Comparison of ENCODE assay signal across 7 mouse cellular contexts in the genomic region with DNA sequence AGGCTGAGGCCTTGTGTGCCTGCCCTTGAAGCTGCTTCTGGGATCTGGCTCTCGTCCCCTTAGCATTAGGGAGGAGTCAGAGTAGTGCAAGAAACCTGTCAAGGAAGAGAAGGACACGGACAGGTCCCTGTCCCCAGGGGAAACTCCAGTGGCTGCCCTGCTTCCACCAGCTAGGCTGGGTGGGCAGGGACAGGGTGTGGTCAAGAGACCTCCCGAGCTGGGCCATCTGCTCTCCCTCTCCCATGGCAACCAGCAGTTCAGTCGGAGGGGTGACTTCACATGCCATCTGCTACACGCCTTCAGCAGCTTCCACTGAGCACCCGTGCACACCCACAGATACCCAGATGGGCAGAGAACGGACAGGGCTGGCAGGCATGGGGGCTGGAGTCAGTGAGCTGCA. TPM values are rescaled to one million over a fixed set of nuclear protein-coding genes. Genes with fewer than 3 reads are reported as not detected.
A peak's percentile ranks its signal among the peaks of the same experiment; 100 is the strongest.
DNase-seq lines count a peak whose midpoint lies in the region; ATAC-seq and TF ChIP-seq lines count a peak whose summit lies in the region.

No protein-coding gene starts in this region.

- WGBS in lung, embryonic 16.5 days, result 41% methylated on average over 7 of the region's 7 CpGs
- WGBS in lung, adult 2 months, result 38% methylated on average over 7 of the region's 7 CpGs
- 28% methylated on average over 7 of the region's 7 CpGs for WGBS in forebrain, embryonic 16.5 days
- 30% methylated on average over 7 of the region's 7 CpGs for WGBS in kidney, embryonic 16.5 days

- no peak overlapping the region for H3K4me3 ChIP-seq in lung, embryonic 16.5 days (ENCODE audit: low read length)
- H3K4me3 ChIP-seq in lung, adult 2 months (replicated peaks; ENCODE audit: extremely low read depth, low read depth, low read length), result no peak overlapping the region
- no peak overlapping the region for H3K4me3 ChIP-seq in forebrain, embryonic 16.5 days (replicated peaks; ENCODE audit: low read length)
- H3K4me3 ChIP-seq in kidney, embryonic 16.5 days (ENCODE audit: low read length), result no peak overlapping the region

- no peaks in the 10 kb centered on the region for H3K36me3 ChIP-seq in lung, embryonic 16.5 days (ENCODE audit: control insufficient read depth, insufficient read depth, low read length)
- no peaks in the 10 kb centered on the region for H3K36me3 ChIP-seq in forebrain, embryonic 16.5 days (ENCODE audit: control insufficient read depth, insufficient read depth)
- no peaks in the 10 kb centered on the region for H3K36me3 ChIP-seq in kidney, embryonic 16.5 days (ENCODE audit: insufficient read depth, low read length)

- H3K4me1 ChIP-seq in lung, embryonic 16.5 days (replicated peaks; ENCODE audit: control insufficient read depth, insufficient read depth, low read length), result peaks cover 80% of the 10 kb centered on the region
- H3K4me1 ChIP-seq in lung, adult 2 months (ENCODE audit: control insufficient read depth, insufficient read depth, low read length), result peaks cover 70% of the 10 kb centered on the region
- peaks cover 81% of the 10 kb centered on the region for H3K4me1 ChIP-seq in forebrain, embryonic 16.5 days (replicated peaks; ENCODE audit: control insufficient read depth, insufficient read depth, low read length)
- peaks cover 82% of the 10 kb centered on the region for H3K4me1 ChIP-seq in kidney, embryonic 16.5 days (ENCODE audit: insufficient read depth, low read length)

- no peak for TF ChIP-seq POLR2A in lung, adult 2 months (IDR thresholded peaks at IDR 0.05; ENCODE audit: borderline replicate concordance, extremely low read depth, low read depth, low read length)

- no peak for ATAC-seq in lung, embryonic 16.5 days (ENCODE audit: low read depth)
- 0 out of 2 replicates have a peak, but pooled peaks have one; percentile 16 for ATAC-seq in forebrain, embryonic 16.5 days
- ATAC-seq in kidney, embryonic 16.5 days (ENCODE audit: low FRiP score, low TSS enrichment), result no peak

- no peaks in the 10 kb centered on the region for H3K9me3 ChIP-seq in lung, embryonic 16.5 days (ENCODE audit: control insufficient read depth, low read length)
- H3K9me3 ChIP-seq in forebrain, embryonic 16.5 days (ENCODE audit: control insufficient read depth, low read length), result no peaks in the 10 kb centered on the region
- H3K9me3 ChIP-seq in kidney, embryonic 16.5 days (ENCODE audit: low read length), result no peaks in the 10 kb centered on the region

- no peak for TF ChIP-seq CTCF in lung, adult 2 months (IDR thresholded peaks at IDR 0.05; ENCODE audit: insufficient read depth, low read length)

- H3K27ac ChIP-seq in lung, embryonic 16.5 days (ENCODE audit: low read length), result peak overlapping the region; percentile 95
- peak overlapping the region; percentile 13 for H3K27ac ChIP-seq in forebrain, embryonic 16.5 days (ENCODE audit: low read length)
- peak overlapping the region; percentile 92; the same call in 1 of the 2 replicates for H3K27ac ChIP-seq in kidney, embryonic 16.5 days (ENCODE audit: low read length)

- no peaks in the 10 kb centered on the region for H3K27me3 ChIP-seq in lung, embryonic 16.5 days (ENCODE audit: control insufficient read depth, insufficient read depth, low read depth, low read length)
- H3K27me3 ChIP-seq in forebrain, embryonic 16.5 days (replicated peaks; ENCODE audit: control insufficient read depth, insufficient read depth, low read length), result no peaks in the 10 kb centered on the region
- H3K27me3 ChIP-seq in kidney, embryonic 16.5 days (ENCODE audit: insufficient read depth, low read length), result no peaks in the 10 kb centered on the region

- no peak for DNase-seq in lung, adult 2 months
- DNase-seq in cerebellum, postnatal 10 days, result peak; percentile 75 to 85
- peak; percentile 57 to 84 for DNase-seq in right cerebral cortex, postnatal 10 days (ENCODE audit: low spot score in 2 of 2)
- no peak for DNase-seq in lung, postnatal 10 days

- peak overlapping the region; percentile 38; the same call in 1 of the 2 replicates for H3K9ac ChIP-seq in lung, embryonic 16.5 days (ENCODE audit: low read length)
- H3K9ac ChIP-seq in forebrain, embryonic 16.5 days (replicated peaks; ENCODE audit: low read depth, low read length), result no peak overlapping the region
- H3K9ac ChIP-seq in kidney, embryonic 16.5 days (replicated peaks; ENCODE audit: low read length), result peak overlapping the region; percentile 46

- H3K4me2 ChIP-seq in lung, embryonic 16.5 days (ENCODE audit: low read depth, low read length), result no peak overlapping the region
- H3K4me2 ChIP-seq in forebrain, embryonic 16.5 days (ENCODE audit: low read length), result no peak overlapping the region
- H3K4me2 ChIP-seq in kidney, embryonic 16.5 days (replicated peaks; ENCODE audit: low read depth, low read length), result no peak overlapping the region

RNA-seq across cellular contexts. Expression of gene Bcar1, which starts 7.3 kb away (rescaled TPM):
- 49.2 and 52.1 TPM in 2 replicates for polyA plus RNA-seq in lung, embryonic 16.5 days (2015; fragmentation: Nextera tagmentation; extraction: Ambion mirVana)
- polyA plus RNA-seq in lung, adult 2 months (2012; rRNA removed), result 81.4 and 87.7 TPM in 2 replicates
- polyA plus RNA-seq in forebrain, embryonic 16.5 days (2015; fragmentation: Nextera tagmentation; extraction: Ambion mirVana), result 45.9 and 52.5 TPM in 2 replicates
- polyA plus RNA-seq in kidney, embryonic 16.5 days (2015; fragmentation: Nextera tagmentation; extraction: Ambion mirVana), result 49.6 and 60.1 TPM in 2 replicates

RNA-seq across cellular contexts. Expression of gene Ctrb1, which starts 45.5 kb away (rescaled TPM):
- polyA plus RNA-seq in lung, embryonic 16.5 days (2015; fragmentation: Nextera tagmentation; extraction: Ambion mirVana), result 1.2 TPM in 1 of 2 replicates, not detected in the other
- 1.5 and 59.1 TPM in 2 replicates for polyA plus RNA-seq in lung, adult 2 months (2012; rRNA removed)
- not detected in 2 replicates for polyA plus RNA-seq in forebrain, embryonic 16.5 days (2015; fragmentation: Nextera tagmentation; extraction: Ambion mirVana)
- 0.35 TPM in 1 of 2 replicates, not detected in the other for polyA plus RNA-seq in kidney, embryonic 16.5 days (2015; fragmentation: Nextera tagmentation; extraction: Ambion mirVana)

Comparison
In these comparisons a context has a peak if more than half of its experiments do, and no peak if none do; other contexts are left out.
1. H3K27ac ChIP-seq: peak in every context shown above with its lines; median percentile 95 in lung, embryonic 16.5 days; 92 in kidney, embryonic 16.5 days; 13 in forebrain, embryonic 16.5 days.
2. DNase-seq: peak in cerebellum, postnatal 10 days (2 of 2) and right cerebral cortex, postnatal 10 days (2 of 2); none in lung, adult 2 months (single experiment) and lung, postnatal 10 days (single experiment).